Mouse (Mus musculus) monocyte, adult 5-6 weeks (primary cell): ENCODE results near the gene Fthl17a. TPM values are rescaled to one million over a fixed set of nuclear protein-coding genes. Genes with fewer than 3 reads are reported as not detected.

Experiments used
- ATAC-seq: fragments of 153-309, 156-312 bp; replicated peaks from 2 replicates; pipeline ENCODE4 v1.8.0; 2017; ENCODE audit warnings: mild to moderate bottlenecking; ENCODE audit not compliant: low TSS enrichment, insufficient number of reproducible peaks, severe bottlenecking, poor library complexity, low FRiP score
- total RNA-seq: library from RNA; stranded (forward); fragments of 200-1000, 200-491, 200-594 nt; gene quantifications from 3 replicates; pipeline ENCODE4 v1.2.3, GENCODE M21; 2017

Fthl17a gene
- not detected in 3 replicates for total RNA-seq

GRCm38 (mm10) chrX:85249379-85249778 lies at the start of gene Fthl17a:
TSS of gene Fthl17a (plus strand) at chrX:85249679.
- ATAC-seq = no peak

- ATAC-seq = no peak
Observed at GRCm38 (mm10) chrX:85207001-85207400, 42.5 kb upstream of the Fthl17a start.

GRCm38 (mm10) chrX:85226883-85227282 lies 22.6 kb upstream of the Fthl17a start:
- ATAC-seq = no peak

GRCm38 (mm10) chrX:85271821-85272220 lies 22.3 kb downstream of the Fthl17a start:
- no peak for ATAC-seq

- ATAC-seq = no peak
Observed at GRCm38 (mm10) chrX:85272296-85272695, 22.8 kb downstream of the Fthl17a start.

GRCm38 (mm10) chrX:85289846-85290245 lies 40.4 kb downstream of the Fthl17a start:
- no peak for ATAC-seq

- ATAC-seq = no peak
Observed at GRCm38 (mm10) chrX:85292781-85293180, 43.3 kb downstream of the Fthl17a start.

- no peak for ATAC-seq
Observed at GRCm38 (mm10) chrX:85294001-85294400, 44.5 kb downstream of the Fthl17a start.

GRCm38 (mm10) chrX:85304674-85305073 lies 55.2 kb downstream of the Fthl17a start:
- no peak for ATAC-seq

- no peak for ATAC-seq
Observed at GRCm38 (mm10) chrX:85318576-85318975, 69.1 kb downstream of the Fthl17a start.

- ATAC-seq = no peak
Observed at GRCm38 (mm10) chrX:85319193-85319592, 69.7 kb downstream of the Fthl17a start.
